Mouse (Mus musculus): ENCODE data around the gene Zbtb8os. TPM values are rescaled to one million over a fixed set of nuclear protein-coding genes. Genes with fewer than 3 reads are reported as not detected.

Gene Zbtb8os
- polyA plus RNA-seq, 1 experiment from 2014 or later: 56.5 TPM

DNA sequence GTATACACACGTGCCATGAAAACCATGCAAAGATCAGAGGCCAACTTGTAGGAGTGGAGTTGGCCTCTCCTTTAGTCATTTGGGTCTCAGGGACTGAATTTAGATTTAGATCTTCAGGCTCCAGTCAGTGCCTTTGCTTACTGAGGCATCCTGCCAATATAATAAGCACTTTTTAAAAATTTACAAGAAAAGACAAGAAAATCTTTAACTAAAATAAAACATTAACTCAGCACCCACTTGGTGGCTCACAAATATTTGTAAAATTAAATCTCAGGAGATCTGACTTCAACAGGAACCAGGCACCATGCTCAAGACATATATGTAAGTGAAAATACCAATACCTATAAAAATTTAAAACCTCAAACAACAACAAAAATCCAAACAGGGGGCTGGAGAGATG lies 14.6 kb upstream of the Zbtb8os start:
- WGBS (ENCODE audit: insufficient replicate concordance): 94% methylated on average over 1 of the region's 1 CpGs
- no peak overlapping the region for H3K4me3 ChIP-seq (ENCODE audit: low read depth, low read length)
- H3K36me3 ChIP-seq (ENCODE audit: control insufficient read depth, insufficient read depth, low read length): peaks cover 19% of the 10 kb centered on the region
- no peaks in the 10 kb centered on the region for H3K4me1 ChIP-seq (ENCODE audit: control insufficient read depth, insufficient read depth, low read length)
- H3K9ac ChIP-seq (ENCODE audit: low read depth, low read length): no peak overlapping the region
- no peaks in the 10 kb centered on the region for H3K27me3 ChIP-seq (ENCODE audit: control insufficient read depth, insufficient read depth, low read length)
- H3K9me3 ChIP-seq (replicated peaks; ENCODE audit: control insufficient read depth, low read length): no peaks in the 10 kb centered on the region
- no peak overlapping the region for H3K4me2 ChIP-seq
- no peak for ATAC-seq (replicated peaks; ENCODE audit: insufficient number of reproducible peaks, low FRiP score, low TSS enrichment)
- H3K27ac ChIP-seq (ENCODE audit: low read depth, low read length): no peak overlapping the region

- Histone ChIP-seq H3K9me3 (replicated peaks; ENCODE audit: control insufficient read depth, low read length) (no peaks in the 10 kb centered on the region), H3K4me1 (ENCODE audit: control insufficient read depth, insufficient read depth, low read length) (no peaks in the 10 kb centered on the region), H3K4me3 (ENCODE audit: low read depth, low read length) (no peak overlapping the region), H3K4me2 (no peak overlapping the region), H3K9ac (ENCODE audit: low read depth, low read length) (no peak overlapping the region), H3K36me3 (ENCODE audit: control insufficient read depth, insufficient read depth, low read length) (peaks cover 19% of the 10 kb centered on the region), H3K27me3 (ENCODE audit: control insufficient read depth, insufficient read depth, low read length) (no peaks in the 10 kb centered on the region), H3K27ac (ENCODE audit: low read depth, low read length) (no peak overlapping the region)
- 92% methylated on average over 5 of the region's 5 CpGs for WGBS (ENCODE audit: insufficient replicate concordance)
- ATAC-seq (replicated peaks; ENCODE audit: insufficient number of reproducible peaks, low FRiP score, low TSS enrichment): no peak
Measured at GRCm38 (mm10) chr4:129322042-129322441, 13.5 kb upstream of the Zbtb8os start.

- H3K9me3 ChIP-seq (replicated peaks; ENCODE audit: control insufficient read depth, low read length): no peaks in the 10 kb centered on the region
- H3K27me3 ChIP-seq (ENCODE audit: control insufficient read depth, insufficient read depth, low read length): no peaks in the 10 kb centered on the region
- H3K4me3 ChIP-seq (ENCODE audit: low read depth, low read length): no peak overlapping the region
- H3K9ac ChIP-seq (ENCODE audit: low read depth, low read length): no peak overlapping the region
- peaks cover 20% of the 10 kb centered on the region for H3K36me3 ChIP-seq (ENCODE audit: control insufficient read depth, insufficient read depth, low read length)
- no peak overlapping the region for H3K4me2 ChIP-seq
- H3K27ac ChIP-seq (ENCODE audit: low read depth, low read length): no peak overlapping the region
- H3K4me1 ChIP-seq (ENCODE audit: control insufficient read depth, insufficient read depth, low read length): no peaks in the 10 kb centered on the region
- 98% methylated on average over 1 of the region's 1 CpGs for WGBS (ENCODE audit: insufficient replicate concordance)
- no peak for ATAC-seq (replicated peaks; ENCODE audit: insufficient number of reproducible peaks, low FRiP score, low TSS enrichment)
Measured at GRCm38 (mm10) chr4:129323491-129323890, 12.0 kb upstream of the Zbtb8os start.

DNA sequence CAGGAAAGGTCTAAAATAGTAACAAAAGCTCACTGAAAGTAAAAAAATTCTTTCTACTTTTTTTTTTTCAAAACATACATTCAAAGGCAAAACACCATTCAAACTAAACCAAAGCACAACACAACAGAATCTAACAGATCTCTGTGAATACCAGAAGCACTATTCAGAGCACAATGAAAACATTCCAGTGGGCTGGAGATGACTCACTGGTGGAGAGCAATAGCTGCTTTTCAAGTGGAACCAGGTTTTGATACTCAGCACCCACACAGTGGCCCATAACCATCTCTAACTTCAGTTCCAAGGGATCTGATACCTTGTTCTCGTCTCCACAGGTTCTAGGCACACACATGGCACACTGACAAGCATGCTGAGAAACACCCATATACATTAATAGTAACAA lies 10.7 kb upstream of the Zbtb8os start:
- ATAC-seq (replicated peaks; ENCODE audit: insufficient number of reproducible peaks, low FRiP score, low TSS enrichment): no peak
- 82% methylated on average over 1 of the region's 1 CpGs for WGBS (ENCODE audit: insufficient replicate concordance)
- Histone ChIP-seq H3K4me2 (no peak overlapping the region), H3K4me3 (ENCODE audit: low read depth, low read length) (no peak overlapping the region), H3K27me3 (ENCODE audit: control insufficient read depth, insufficient read depth, low read length) (no peaks in the 10 kb centered on the region), H3K4me1 (ENCODE audit: control insufficient read depth, insufficient read depth, low read length) (no peaks in the 10 kb centered on the region), H3K9ac (ENCODE audit: low read depth, low read length) (no peak overlapping the region), H3K9me3 (replicated peaks; ENCODE audit: control insufficient read depth, low read length) (no peaks in the 10 kb centered on the region), H3K27ac (ENCODE audit: low read depth, low read length) (no peak overlapping the region), H3K36me3 (ENCODE audit: control insufficient read depth, insufficient read depth, low read length) (peaks cover 18% of the 10 kb centered on the region)

- ATAC-seq (replicated peaks; ENCODE audit: insufficient number of reproducible peaks, low FRiP score, low TSS enrichment): no peak
- H3K27ac ChIP-seq (ENCODE audit: low read depth, low read length): no peak overlapping the region
- no peaks in the 10 kb centered on the region for H3K4me1 ChIP-seq (ENCODE audit: control insufficient read depth, insufficient read depth, low read length)
- no peak overlapping the region for H3K4me3 ChIP-seq (ENCODE audit: low read depth, low read length)
- H3K36me3 ChIP-seq (ENCODE audit: control insufficient read depth, insufficient read depth, low read length): peaks cover 20% of the 10 kb centered on the region
- no peak overlapping the region for H3K9ac ChIP-seq (ENCODE audit: low read depth, low read length)
- no peak overlapping the region for H3K4me2 ChIP-seq
- H3K9me3 ChIP-seq (replicated peaks; ENCODE audit: control insufficient read depth, low read length): no peaks in the 10 kb centered on the region
- WGBS (ENCODE audit: insufficient replicate concordance): 87% methylated on average over 1 of the region's 1 CpGs
- H3K27me3 ChIP-seq (ENCODE audit: control insufficient read depth, insufficient read depth, low read length): no peaks in the 10 kb centered on the region
Measured at GRCm38 (mm10) chr4:129326191-129326590, 9.3 kb upstream of the Zbtb8os start.

- Histone ChIP-seq H3K9me3 (replicated peaks; ENCODE audit: control insufficient read depth, low read length) (no peaks in the 10 kb centered on the region), H3K27me3 (ENCODE audit: control insufficient read depth, insufficient read depth, low read length) (no peaks in the 10 kb centered on the region), H3K4me1 (ENCODE audit: control insufficient read depth, insufficient read depth, low read length) (peaks cover 10% of the 10 kb centered on the region), H3K27ac (ENCODE audit: low read depth, low read length) (no peak overlapping the region), H3K4me3 (ENCODE audit: low read depth, low read length) (peak overlapping the region; percentile 77), H3K4me2 (peak overlapping the region; percentile 74), H3K36me3 (ENCODE audit: control insufficient read depth, insufficient read depth, low read length) (peaks cover 25% of the 10 kb centered on the region), H3K9ac (ENCODE audit: low read depth, low read length) (no peak overlapping the region)
- 55% methylated on average over 1 of the region's 1 CpGs for WGBS (ENCODE audit: insufficient replicate concordance)
- no peak for ATAC-seq (replicated peaks; ENCODE audit: insufficient number of reproducible peaks, low FRiP score, low TSS enrichment)
Measured at GRCm38 (mm10) chr4:129332846-129333245, 2.6 kb upstream of the Zbtb8os start.

- under 1% methylated on average over 62 of the region's 62 CpGs for WGBS (ENCODE audit: insufficient replicate concordance)
- H3K4me3 ChIP-seq (ENCODE audit: low read depth, low read length): peak overlapping the region; percentile 77
- H3K9me3 ChIP-seq (replicated peaks; ENCODE audit: control insufficient read depth, low read length): no peaks in the 10 kb centered on the region
- peak; percentile 46 for ATAC-seq (replicated peaks; ENCODE audit: insufficient number of reproducible peaks, low FRiP score, low TSS enrichment)
- H3K9ac ChIP-seq (ENCODE audit: low read depth, low read length): peak overlapping the region; percentile 87
- H3K27ac ChIP-seq (ENCODE audit: low read depth, low read length): peak overlapping the region; percentile 92
- H3K4me2 ChIP-seq: peak overlapping the region; percentile 74
- H3K4me1 ChIP-seq (ENCODE audit: control insufficient read depth, insufficient read depth, low read length): peaks cover 10% of the 10 kb centered on the region
- H3K27me3 ChIP-seq (ENCODE audit: control insufficient read depth, insufficient read depth, low read length): no peaks in the 10 kb centered on the region
- peaks cover 16% of the 10 kb centered on the region; the same call in 1 of the 2 replicates for H3K36me3 ChIP-seq (ENCODE audit: control insufficient read depth, insufficient read depth, low read length)
Measured at GRCm38 (mm10) chr4:129334677-129335215, 749 bp upstream of the Zbtb8os start.

- peaks cover 13% of the 10 kb centered on the region for H3K36me3 ChIP-seq (ENCODE audit: control insufficient read depth, insufficient read depth, low read length)
- no peaks in the 10 kb centered on the region for H3K9me3 ChIP-seq (replicated peaks; ENCODE audit: control insufficient read depth, low read length)
- ATAC-seq (replicated peaks; ENCODE audit: insufficient number of reproducible peaks, low FRiP score, low TSS enrichment): no peak
- peak overlapping the region; percentile 99 for H3K27ac ChIP-seq (ENCODE audit: low read depth, low read length)
- H3K27me3 ChIP-seq (ENCODE audit: control insufficient read depth, insufficient read depth, low read length): no peaks in the 10 kb centered on the region
- peaks cover 10% of the 10 kb centered on the region for H3K4me1 ChIP-seq (ENCODE audit: control insufficient read depth, insufficient read depth, low read length)
- H3K4me2 ChIP-seq: peak overlapping the region; percentile 65
- WGBS (ENCODE audit: insufficient replicate concordance): 50% methylated on average over 14 of the region's 14 CpGs
- peak overlapping the region; percentile 89 for H3K9ac ChIP-seq (ENCODE audit: low read depth, low read length)
- peak overlapping the region; percentile 77 for H3K4me3 ChIP-seq (ENCODE audit: low read depth, low read length)
Measured at GRCm38 (mm10) chr4:129336291-129336690, 796 bp downstream of the Zbtb8os start.

DNA sequence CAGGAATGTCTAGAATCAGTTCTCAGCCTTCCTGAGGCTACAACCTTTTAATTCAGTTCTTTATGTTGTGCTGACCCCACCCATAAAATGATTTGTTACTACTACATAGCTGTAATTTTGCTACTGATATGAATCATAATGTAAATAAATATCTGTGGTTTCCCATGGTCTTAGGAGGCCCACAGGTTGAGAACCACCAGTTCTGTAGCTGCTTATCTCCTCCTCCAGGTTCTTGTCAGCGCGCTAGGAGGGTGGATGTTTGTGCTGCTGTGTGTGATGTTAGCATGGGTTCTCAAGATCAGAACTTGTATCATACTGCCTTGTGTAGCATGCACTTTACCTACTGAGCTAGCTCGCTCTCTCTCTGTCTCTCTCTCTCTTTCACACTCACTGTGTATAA lies 4.2 kb downstream of the Zbtb8os start:
- H3K9ac ChIP-seq (ENCODE audit: low read depth, low read length): no peak overlapping the region
- H3K9me3 ChIP-seq (replicated peaks; ENCODE audit: control insufficient read depth, low read length): no peaks in the 10 kb centered on the region
- no peak overlapping the region for H3K4me2 ChIP-seq
- WGBS (ENCODE audit: insufficient replicate concordance): 78% methylated on average over 3 of the region's 3 CpGs
- H3K4me3 ChIP-seq (ENCODE audit: low read depth, low read length): no peak overlapping the region
- no peaks in the 10 kb centered on the region for H3K4me1 ChIP-seq (ENCODE audit: control insufficient read depth, insufficient read depth, low read length)
- H3K27ac ChIP-seq (ENCODE audit: low read depth, low read length): no peak overlapping the region
- H3K36me3 ChIP-seq (ENCODE audit: control insufficient read depth, insufficient read depth, low read length): peaks cover 14% of the 10 kb centered on the region
- H3K27me3 ChIP-seq (ENCODE audit: control insufficient read depth, insufficient read depth, low read length): no peaks in the 10 kb centered on the region
- ATAC-seq (replicated peaks; ENCODE audit: insufficient number of reproducible peaks, low FRiP score, low TSS enrichment): no peak
